Mouse (Mus musculus): Measurements from ENCODE around the gene Ube2e3. TPM values are rescaled to one million over a fixed set of nuclear protein-coding genes. Genes with fewer than 3 reads are reported as not detected.

Gene Ube2e3
- polyA plus RNA-seq, 1 experiment from 2014 or later = 110 TPM

DNA sequence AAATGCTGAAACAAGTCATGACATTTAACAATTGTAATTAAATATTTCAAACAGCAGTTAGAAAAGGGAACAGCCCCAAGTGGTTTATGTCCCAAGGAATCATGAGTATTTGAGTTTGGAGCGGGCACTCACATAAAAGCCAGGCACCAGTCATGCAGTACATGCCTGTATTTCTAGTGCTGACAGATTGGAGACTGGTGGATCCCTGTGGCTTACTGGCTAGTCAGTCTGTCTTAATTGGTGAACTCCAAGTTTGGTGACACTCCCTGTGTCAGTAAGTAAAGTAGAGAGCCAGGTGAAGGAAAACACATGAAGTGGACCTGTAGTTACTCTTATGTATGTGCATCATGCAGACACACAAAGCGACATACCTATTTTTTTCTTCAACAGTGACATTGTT, 27.3 kb downstream of the Ube2e3 start:
- Histone ChIP-seq H3K9ac (no peak overlapping the region), H3K27ac (no peak overlapping the region), H3K27me3 (replicated peaks) (no peaks in the 10 kb centered on the region), H3K9me3 (no peaks in the 10 kb centered on the region), H3K4me3 (replicated peaks) (no peak overlapping the region), H3K4me2 (replicated peaks) (no peak overlapping the region), H3K4me1 (replicated peaks) (0 out of 2 replicates have a peak, but pooled peaks cover 2% of the 10 kb centered on the region), H3K36me3 (no peaks in the 10 kb centered on the region)
- WGBS = 86% methylated on average over 2 of the region's 2 CpGs
- no peak for ATAC-seq

DNA sequence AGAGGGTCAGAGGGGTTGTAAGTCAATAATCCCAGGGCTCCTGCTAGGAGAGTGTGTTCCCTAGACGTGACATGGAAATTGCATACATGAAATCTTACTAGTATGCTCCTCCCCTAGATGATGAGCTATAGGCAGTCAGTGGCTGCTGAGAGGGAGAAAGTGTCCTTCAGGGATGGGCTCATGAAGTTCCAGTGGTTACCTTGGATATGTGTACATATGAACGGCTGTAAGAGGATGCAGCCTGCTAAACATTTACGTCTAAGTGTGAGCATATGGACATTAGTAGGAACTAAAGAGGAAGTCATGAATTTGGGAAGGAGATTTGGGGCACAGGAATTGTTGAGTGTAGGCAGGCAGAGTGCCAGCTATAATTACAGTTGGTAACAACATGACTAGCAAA, 38.0 kb downstream of the Ube2e3 start:
- no peak overlapping the region for H3K27ac ChIP-seq
- H3K9ac ChIP-seq = no peak overlapping the region
- H3K36me3 ChIP-seq = no peaks in the 10 kb centered on the region
- H3K9me3 ChIP-seq = no peaks in the 10 kb centered on the region
- peaks cover 4% of the 10 kb centered on the region; the same call in 1 of the 2 replicates for H3K4me1 ChIP-seq (replicated peaks)
- no peak overlapping the region for H3K4me2 ChIP-seq (replicated peaks)
- H3K27me3 ChIP-seq (replicated peaks) = no peaks in the 10 kb centered on the region
- ATAC-seq = no peak
- H3K4me3 ChIP-seq (replicated peaks) = no peak overlapping the region
- WGBS = 38% methylated on average over 3 of the region's 3 CpGs

DNA sequence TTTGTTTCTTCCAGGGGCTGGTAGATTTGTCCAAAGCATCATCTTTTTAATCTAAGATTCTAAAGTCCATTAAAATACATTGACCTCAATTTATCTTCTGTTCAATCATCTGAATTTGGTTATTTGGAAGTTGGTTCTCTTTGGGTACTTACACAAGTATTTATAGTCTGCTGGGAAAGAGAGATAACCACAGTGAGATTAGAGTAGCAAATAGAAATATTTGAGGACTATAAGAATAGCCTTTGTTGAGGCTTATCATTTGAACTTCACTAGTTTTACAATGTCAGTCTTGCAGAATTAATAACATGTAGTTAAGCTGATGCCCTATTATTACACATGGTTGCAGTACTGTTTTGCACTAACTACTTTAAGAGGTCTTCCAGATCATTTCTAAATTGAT, 43.6 kb downstream of the Ube2e3 start:
- no peaks in the 10 kb centered on the region for H3K9me3 ChIP-seq

DNA sequence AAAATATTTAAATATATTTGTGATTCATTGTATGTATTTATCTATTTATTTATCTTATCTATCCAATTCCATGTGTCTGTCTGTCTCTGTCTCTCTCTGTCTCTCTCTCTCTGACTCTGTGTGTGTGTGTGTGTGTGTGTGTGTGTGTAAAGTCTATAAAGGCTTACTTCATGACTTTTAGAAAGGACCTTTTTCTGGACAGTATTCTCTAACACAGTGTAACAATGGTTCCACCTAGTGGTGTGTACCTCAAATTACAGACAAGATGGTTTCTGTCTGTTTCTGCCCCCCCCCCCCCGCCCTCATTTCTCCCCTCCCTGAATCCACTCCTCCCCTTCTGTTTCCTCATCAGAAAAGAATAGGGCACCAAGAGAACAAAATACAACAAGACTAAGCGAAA, 46.9 kb downstream of the Ube2e3 start:
- no peak overlapping the region for H3K4me3 ChIP-seq (replicated peaks)
- no peaks in the 10 kb centered on the region for H3K36me3 ChIP-seq
- H3K4me1 ChIP-seq (replicated peaks) = no peaks in the 10 kb centered on the region
- no peak for ATAC-seq
- 88% methylated on average over 2 of the region's 2 CpGs for WGBS
- H3K27me3 ChIP-seq (replicated peaks) = no peaks in the 10 kb centered on the region
- H3K9ac ChIP-seq = no peak overlapping the region
- H3K9me3 ChIP-seq = no peaks in the 10 kb centered on the region
- no peak overlapping the region for H3K4me2 ChIP-seq (replicated peaks)
- H3K27ac ChIP-seq = no peak overlapping the region

More for the DNA sequence above, 43.6 kb downstream of the Ube2e3 start:
- no peaks in the 10 kb centered on the region for H3K4me1 ChIP-seq (replicated peaks)
- no peaks in the 10 kb centered on the region for H3K36me3 ChIP-seq
- H3K4me2 ChIP-seq (replicated peaks) = no peak overlapping the region
- no peak overlapping the region for H3K9ac ChIP-seq
- H3K27ac ChIP-seq = no peak overlapping the region
- no peak for ATAC-seq
- no peak overlapping the region for H3K4me3 ChIP-seq (replicated peaks)
- H3K27me3 ChIP-seq (replicated peaks) = no peaks in the 10 kb centered on the region

DNA sequence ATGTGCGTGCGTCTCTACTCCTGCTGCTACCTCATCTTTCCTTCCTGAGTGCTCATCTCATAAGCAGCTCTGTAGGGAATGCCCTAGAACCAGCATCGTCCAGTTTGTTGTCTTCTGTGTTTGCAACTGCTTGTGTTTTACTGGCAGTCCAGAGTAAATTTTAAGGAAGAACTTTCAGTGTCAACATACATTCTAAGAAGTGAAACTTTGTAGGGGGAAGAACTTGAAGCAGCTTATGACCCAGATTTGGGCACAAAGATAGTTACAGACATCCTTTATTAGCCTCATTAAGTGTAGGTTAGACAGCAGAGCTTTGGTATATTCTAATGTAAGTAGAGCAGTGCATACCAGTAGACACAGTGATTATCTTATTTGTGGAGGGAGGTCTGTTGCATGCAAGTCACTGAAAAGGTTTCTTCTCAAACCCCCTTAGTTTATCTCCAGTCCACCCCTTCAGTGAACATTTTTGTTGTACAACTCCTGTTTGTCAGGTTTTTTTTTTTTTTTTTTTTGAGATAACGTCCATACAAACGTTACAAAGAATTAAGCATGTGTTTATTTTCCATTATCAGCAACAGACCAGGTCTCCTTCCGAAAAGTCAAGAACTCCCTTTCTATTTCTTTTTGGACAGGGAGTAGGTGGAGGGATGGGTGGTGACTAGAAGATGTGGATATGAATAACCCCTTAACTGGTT, 55.2 kb downstream of the Ube2e3 start:
- Histone ChIP-seq H3K4me2 (replicated peaks) (no peak overlapping the region), H3K27ac (no peak overlapping the region), H3K36me3 (no peaks in the 10 kb centered on the region), H3K9ac (no peak overlapping the region), H3K9me3 (no peaks in the 10 kb centered on the region), H3K27me3 (replicated peaks) (no peaks in the 10 kb centered on the region), H3K4me1 (replicated peaks) (no peaks in the 10 kb centered on the region), H3K4me3 (replicated peaks) (no peak overlapping the region)
- WGBS = 73% methylated on average over 6 of the region's 6 CpGs
- no peak for ATAC-seq

DNA sequence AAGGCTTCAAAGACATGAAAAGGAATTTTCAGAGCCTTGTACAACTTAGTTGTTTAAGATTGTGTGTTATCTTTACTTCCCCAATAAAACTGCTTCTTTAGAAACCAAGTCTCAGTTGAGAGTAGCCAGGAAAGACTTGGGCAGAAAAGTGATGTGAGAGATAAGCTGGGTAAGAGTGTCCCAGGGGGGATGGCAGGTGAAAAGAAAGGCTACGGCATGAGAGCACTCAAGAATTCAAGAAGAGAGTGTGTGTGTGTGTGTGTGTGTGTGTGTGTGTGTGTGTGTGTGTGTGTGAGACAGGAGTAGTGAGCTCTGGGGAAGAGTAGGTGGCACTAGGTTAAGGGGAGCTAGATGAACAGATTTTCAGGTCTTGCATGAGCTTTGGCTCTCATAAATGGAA, 57.9 kb downstream of the Ube2e3 start:
- Histone ChIP-seq H3K27ac (no peak overlapping the region), H3K4me2 (replicated peaks) (no peak overlapping the region), H3K27me3 (replicated peaks) (no peaks in the 10 kb centered on the region), H3K4me1 (replicated peaks) (no peaks in the 10 kb centered on the region), H3K36me3 (no peaks in the 10 kb centered on the region), H3K4me3 (replicated peaks) (no peak overlapping the region), H3K9me3 (no peaks in the 10 kb centered on the region), H3K9ac (no peak overlapping the region)
- ATAC-seq = no peak
- WGBS = 58% methylated on average over 1 of the region's 1 CpGs

DNA sequence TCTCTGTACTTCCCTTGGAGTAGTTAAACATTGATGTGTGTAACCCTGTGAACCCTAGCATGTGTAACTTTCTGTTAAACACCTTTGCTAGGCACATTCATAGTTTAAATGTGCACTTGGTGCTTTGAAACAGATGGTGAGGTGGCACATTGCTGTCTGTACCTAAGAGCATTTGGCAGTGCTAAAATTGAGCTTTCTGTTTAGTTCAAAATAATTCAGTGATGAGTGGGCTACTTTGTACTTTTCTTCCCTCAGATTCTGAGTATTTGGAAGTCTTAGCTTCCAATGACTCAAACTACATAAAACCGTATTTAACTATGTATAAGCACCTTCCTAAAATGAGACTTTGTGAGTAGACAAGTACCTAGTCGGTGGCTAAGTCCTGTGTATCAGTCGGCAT, 59.7 kb downstream of the Ube2e3 start:
- Histone ChIP-seq H3K9me3 (no peaks in the 10 kb centered on the region), H3K4me3 (replicated peaks) (no peak overlapping the region), H3K4me2 (replicated peaks) (no peak overlapping the region), H3K27me3 (replicated peaks) (no peaks in the 10 kb centered on the region), H3K4me1 (replicated peaks) (no peaks in the 10 kb centered on the region), H3K9ac (no peak overlapping the region), H3K36me3 (no peaks in the 10 kb centered on the region), H3K27ac (no peak overlapping the region)
- 63% methylated on average over 3 of the region's 3 CpGs for WGBS
- no peak for ATAC-seq

DNA sequence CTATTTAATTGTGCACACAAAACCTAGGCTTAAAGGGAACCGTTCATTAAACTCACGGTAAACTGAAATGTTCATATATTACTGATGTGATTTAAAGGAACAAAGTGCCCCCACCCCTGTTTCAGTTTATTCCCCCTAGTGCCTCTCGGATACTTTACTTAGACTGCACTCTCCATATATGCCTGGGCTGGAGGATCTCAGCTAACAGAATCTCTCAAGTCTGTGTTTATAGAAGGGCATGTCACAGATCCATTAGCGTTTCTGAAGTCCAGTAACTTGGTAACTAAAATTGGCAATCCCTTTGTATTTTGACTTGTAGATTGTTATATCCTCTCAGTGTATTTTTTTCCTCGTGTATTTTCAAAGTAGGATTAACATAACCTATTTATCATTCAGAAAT, 60.2 kb downstream of the Ube2e3 start:
- Histone ChIP-seq H3K27me3 (replicated peaks) (no peaks in the 10 kb centered on the region), H3K9ac (no peak overlapping the region), H3K4me2 (replicated peaks) (no peak overlapping the region), H3K9me3 (no peaks in the 10 kb centered on the region), H3K4me1 (replicated peaks) (no peaks in the 10 kb centered on the region), H3K27ac (no peak overlapping the region), H3K4me3 (replicated peaks) (no peak overlapping the region), H3K36me3 (no peaks in the 10 kb centered on the region)
- 43% methylated on average over 5 of the region's 5 CpGs for WGBS
- ATAC-seq = no peak

DNA sequence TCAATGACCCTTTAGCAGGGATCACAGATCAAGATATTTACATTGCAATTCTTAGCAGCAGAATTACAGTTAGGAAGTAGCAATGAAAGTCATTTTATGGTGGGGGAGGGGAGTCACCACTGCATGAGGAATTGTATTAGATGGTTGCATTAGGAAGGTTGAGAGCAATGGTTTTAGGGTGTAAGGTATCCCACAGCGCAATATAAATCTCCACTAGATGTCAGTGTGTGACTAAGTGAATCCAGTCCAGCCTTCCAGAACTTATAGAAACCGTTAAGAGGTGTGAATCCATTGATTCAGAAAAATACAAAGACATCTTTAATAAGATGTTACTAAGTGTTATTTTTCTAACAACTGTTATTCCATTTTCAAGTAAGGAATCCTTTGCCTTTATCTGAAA, 63.4 kb downstream of the Ube2e3 start:
- Histone ChIP-seq H3K9me3 (no peaks in the 10 kb centered on the region), H3K27ac (no peak overlapping the region), H3K4me2 (replicated peaks) (no peak overlapping the region), H3K27me3 (replicated peaks) (no peaks in the 10 kb centered on the region), H3K4me1 (replicated peaks) (no peaks in the 10 kb centered on the region), H3K4me3 (replicated peaks) (no peak overlapping the region), H3K9ac (no peak overlapping the region), H3K36me3 (no peaks in the 10 kb centered on the region)
- WGBS = 42% methylated on average over 2 of the region's 2 CpGs
- ATAC-seq = no peak

DNA sequence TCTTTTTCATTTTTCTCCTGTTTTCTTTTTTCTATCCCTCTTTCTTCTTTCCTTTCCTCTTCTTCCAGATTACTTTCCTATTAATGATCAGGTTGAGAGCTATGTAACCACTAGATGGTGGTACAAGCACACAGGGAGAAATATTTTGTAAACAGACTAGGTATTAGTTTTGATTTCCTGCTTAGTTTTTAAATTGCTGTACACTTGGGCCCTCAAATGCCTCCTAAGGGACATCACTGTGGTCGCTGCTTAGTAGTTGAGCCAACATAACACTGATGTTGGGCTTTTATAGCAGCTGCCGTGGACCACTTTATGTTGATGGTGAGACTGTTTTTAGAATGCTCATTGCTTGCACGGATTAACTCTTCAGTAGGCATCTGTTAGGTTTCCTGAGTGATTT, 91.5 kb downstream of the Ube2e3 start:
- 0 out of 2 replicates have a peak, but pooled peaks cover 2% of the 10 kb centered on the region for H3K4me1 ChIP-seq (replicated peaks)
- no peak overlapping the region for H3K4me3 ChIP-seq (replicated peaks)
- no peaks in the 10 kb centered on the region for H3K27me3 ChIP-seq (replicated peaks)
- H3K27ac ChIP-seq = no peak overlapping the region
- no peaks in the 10 kb centered on the region for H3K36me3 ChIP-seq
- no peak overlapping the region for H3K9ac ChIP-seq
- H3K9me3 ChIP-seq = no peaks in the 10 kb centered on the region
- WGBS = 27% methylated on average over 3 of the region's 3 CpGs
- no peak for ATAC-seq
- peak overlapping the region; percentile 17; the same call in 1 of the 2 replicates for H3K4me2 ChIP-seq (replicated peaks)

DNA sequence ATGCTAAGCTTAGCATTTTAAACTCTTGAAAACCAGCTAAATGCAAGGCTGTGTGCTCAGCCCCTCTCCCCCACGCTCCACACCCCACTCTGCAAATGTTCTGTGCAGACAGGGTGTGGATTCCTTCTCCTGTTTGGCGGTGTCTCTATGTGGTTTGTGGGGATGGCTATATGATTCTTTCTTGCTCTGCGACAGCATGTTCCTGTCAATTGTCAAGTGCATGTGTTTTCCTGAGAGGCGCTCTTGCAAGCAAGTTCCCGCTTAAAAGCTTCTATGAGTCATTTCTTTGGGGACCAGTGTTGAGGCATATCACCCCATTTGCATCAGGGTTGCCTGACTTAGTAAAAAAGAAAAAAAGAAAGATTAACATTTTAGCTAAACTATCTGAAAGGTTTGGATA, 92.4 kb downstream of the Ube2e3 start:
- H3K27ac ChIP-seq = no peak overlapping the region
- no peaks in the 10 kb centered on the region for H3K36me3 ChIP-seq
- H3K9ac ChIP-seq = no peak overlapping the region
- 44% methylated on average over 5 of the region's 5 CpGs for WGBS
- no peak overlapping the region for H3K4me2 ChIP-seq (replicated peaks)
- H3K9me3 ChIP-seq = no peaks in the 10 kb centered on the region
- no peak for ATAC-seq
- H3K4me3 ChIP-seq (replicated peaks) = no peak overlapping the region
- H3K4me1 ChIP-seq (replicated peaks) = 0 out of 2 replicates have a peak, but pooled peaks cover 2% of the 10 kb centered on the region
- no peaks in the 10 kb centered on the region for H3K27me3 ChIP-seq (replicated peaks)

DNA sequence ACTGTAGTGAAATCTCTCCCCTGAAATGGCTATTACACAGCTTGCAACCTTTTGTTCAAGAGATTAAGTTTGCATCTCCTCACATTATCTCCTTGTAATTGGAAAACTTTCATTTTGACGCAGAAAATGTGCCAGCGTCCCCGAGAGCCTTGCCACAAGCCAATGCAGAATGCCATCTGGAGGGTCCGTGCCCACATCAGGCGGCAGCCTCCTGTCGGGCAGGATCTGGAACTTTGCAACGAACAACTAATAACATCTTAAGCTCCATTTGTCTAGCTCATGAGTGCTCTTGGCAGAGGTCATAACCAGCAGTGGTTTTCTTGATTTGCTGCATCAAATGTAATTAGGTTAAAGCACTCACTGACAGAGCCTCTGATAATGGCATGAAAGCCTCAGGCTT, 93.1 kb downstream of the Ube2e3 start:
- 0 out of 2 replicates have a peak, but pooled peaks cover 2% of the 10 kb centered on the region for H3K4me1 ChIP-seq (replicated peaks)
- H3K9ac ChIP-seq = no peak overlapping the region
- WGBS = 71% methylated on average over 7 of the region's 7 CpGs
- no peaks in the 10 kb centered on the region for H3K27me3 ChIP-seq (replicated peaks)
- no peak overlapping the region for H3K4me2 ChIP-seq (replicated peaks)
- H3K4me3 ChIP-seq (replicated peaks) = no peak overlapping the region
- H3K27ac ChIP-seq = no peak overlapping the region
- H3K9me3 ChIP-seq = no peaks in the 10 kb centered on the region
- no peak for ATAC-seq
- H3K36me3 ChIP-seq = no peaks in the 10 kb centered on the region

DNA sequence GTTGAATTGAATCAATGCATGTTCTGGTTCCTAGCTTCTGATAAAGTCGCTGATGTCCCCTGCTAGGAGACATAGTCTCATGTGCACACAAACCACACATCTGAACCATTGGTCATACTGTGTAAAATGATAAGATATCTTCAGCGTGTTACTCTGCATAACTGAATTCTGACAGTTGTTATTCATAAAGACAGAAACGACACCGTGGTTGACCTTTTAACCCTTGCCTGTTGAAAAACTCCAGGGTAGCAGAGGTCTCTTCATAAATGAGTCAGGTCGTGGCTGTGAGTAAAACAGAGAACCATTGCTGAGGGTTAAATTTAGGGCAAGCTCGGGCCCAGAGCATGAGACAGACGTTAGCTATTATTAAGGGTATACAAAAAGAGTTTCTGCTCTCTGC, 93.7 kb downstream of the Ube2e3 start:
- ATAC-seq = no peak
- Histone ChIP-seq H3K4me2 (replicated peaks) (no peak overlapping the region), H3K27ac (no peak overlapping the region), H3K27me3 (replicated peaks) (no peaks in the 10 kb centered on the region), H3K9me3 (no peaks in the 10 kb centered on the region), H3K4me1 (replicated peaks) (0 out of 2 replicates have a peak, but pooled peaks cover 2% of the 10 kb centered on the region), H3K36me3 (no peaks in the 10 kb centered on the region), H3K9ac (no peak overlapping the region), H3K4me3 (replicated peaks) (no peak overlapping the region)
- 24% methylated on average over 7 of the region's 7 CpGs for WGBS
